Mouse (Mus musculus): Measurements from ENCODE around the gene Prelp. TPM values are rescaled to one million over a fixed set of nuclear protein-coding genes. Genes with fewer than 3 reads are reported as not detected.
"Not testable (repeated sequence)": the region's sequence is repeated elsewhere in the genome, so short reads cannot be mapped to it uniquely, and the experiment has no call there.

Gene Prelp
- 2.0 and 3.2 TPM in 2 replicates for polyA plus RNA-seq (2016; fragmentation: Nextera tagmentation; extraction: Ambion mirVana)

- Histone ChIP-seq H3K9ac (replicated peaks) (no peak within 1 kb of the TSS), H3K4me2 (peak within 1 kb of the TSS; percentile 35), H3K36me3 (no peaks in the 10 kb centered on the region), H3K9me3 (no peaks in the 10 kb centered on the region), H3K27me3 (no peaks in the 10 kb centered on the region; the same call in 1 of the 2 replicates), H3K4me1 (replicated peaks) (peaks cover 44% of the 10 kb centered on the region), H3K4me3 (replicated peaks) (no peak within 1 kb of the TSS), H3K27ac (peak within 1 kb of the TSS; percentile 77)
- peak; percentile 40; the same call in 1 of the 2 replicates for ATAC-seq (ENCODE audit: insufficient number of reproducible peaks, insufficient read depth, low FRiP score, low TSS enrichment, low read depth)
- WGBS = 17% methylated on average over 8 of the region's 8 CpGs
Measured at GRCm38 (mm10) chr1:133921304-133921751, at the start of gene Prelp. Prelp (minus strand) TSS chr1:133921414.

GRCm38 (mm10) chr1:133969427-133969826 is 48.2 kb upstream of the Prelp start:
- no peak overlapping the region for H3K27ac ChIP-seq
- H3K4me2 ChIP-seq = no peak overlapping the region
- H3K27me3 ChIP-seq = peaks cover 3% of the 10 kb centered on the region; the same call in 1 of the 2 replicates
- no peak overlapping the region for H3K4me3 ChIP-seq (replicated peaks)
- ATAC-seq (ENCODE audit: insufficient number of reproducible peaks, insufficient read depth, low FRiP score, low TSS enrichment, low read depth) = no peak
- no peaks in the 10 kb centered on the region for H3K36me3 ChIP-seq
- peaks cover 32% of the 10 kb centered on the region for H3K4me1 ChIP-seq (replicated peaks)
- no peaks in the 10 kb centered on the region for H3K9me3 ChIP-seq
- 89% methylated on average over 8 of the region's 8 CpGs for WGBS
- H3K9ac ChIP-seq (replicated peaks) = no peak overlapping the region

GRCm38 (mm10) chr1:133968788-133969325 is 47.6 kb upstream of the Prelp start:
- H3K4me1 ChIP-seq (replicated peaks) = peaks cover 32% of the 10 kb centered on the region
- no peak for ATAC-seq (ENCODE audit: insufficient number of reproducible peaks, insufficient read depth, low FRiP score, low TSS enrichment, low read depth)

GRCm38 (mm10) chr1:133967481-133968017 is 46.3 kb upstream of the Prelp start:
- no peaks in the 10 kb centered on the region for H3K9me3 ChIP-seq
- H3K27ac ChIP-seq = no peak overlapping the region
- 74% methylated on average over 7 of the region's 7 CpGs for WGBS
- H3K4me2 ChIP-seq = no peak overlapping the region
- no peak for ATAC-seq (ENCODE audit: insufficient number of reproducible peaks, insufficient read depth, low FRiP score, low TSS enrichment, low read depth)
- H3K4me3 ChIP-seq (replicated peaks) = no peak overlapping the region
- H3K4me1 ChIP-seq (replicated peaks) = peaks cover 32% of the 10 kb centered on the region
- no peaks in the 10 kb centered on the region for H3K36me3 ChIP-seq
- peaks cover 3% of the 10 kb centered on the region; the same call in 1 of the 2 replicates for H3K27me3 ChIP-seq
- H3K9ac ChIP-seq (replicated peaks) = no peak overlapping the region

More at GRCm38 (mm10) chr1:133968788-133969325, 47.6 kb upstream of the Prelp start:
- Histone ChIP-seq H3K9ac (replicated peaks) (no peak overlapping the region), H3K9me3 (no peaks in the 10 kb centered on the region), H3K4me3 (replicated peaks) (no peak overlapping the region), H3K4me2 (no peak overlapping the region), H3K27ac (no peak overlapping the region), H3K27me3 (peaks cover 3% of the 10 kb centered on the region; the same call in 1 of the 2 replicates), H3K36me3 (no peaks in the 10 kb centered on the region)
- 62% methylated on average over 4 of the region's 4 CpGs for WGBS

- Histone ChIP-seq H3K36me3 (no peaks in the 10 kb centered on the region), H3K9ac (replicated peaks) (no peak overlapping the region), H3K27ac (peak overlapping the region; percentile 79; the same call in 1 of the 2 replicates), H3K9me3 (no peaks in the 10 kb centered on the region), H3K4me3 (replicated peaks) (no peak overlapping the region), H3K27me3 (peaks cover 7% of the 10 kb centered on the region), H3K4me1 (replicated peaks) (peaks cover 40% of the 10 kb centered on the region), H3K4me2 (no peak overlapping the region)
- ATAC-seq (ENCODE audit: insufficient number of reproducible peaks, insufficient read depth, low FRiP score, low TSS enrichment, low read depth) = no peak
- 68% methylated on average over 2 of the region's 2 CpGs for WGBS
Measured at GRCm38 (mm10) chr1:133966044-133966443, 44.8 kb upstream of the Prelp start.

- peaks cover 40% of the 10 kb centered on the region for H3K4me1 ChIP-seq (replicated peaks)
- H3K4me3 ChIP-seq (replicated peaks) = no peak overlapping the region
- H3K9ac ChIP-seq (replicated peaks) = no peak overlapping the region
- H3K36me3 ChIP-seq = no peaks in the 10 kb centered on the region
- ATAC-seq (ENCODE audit: insufficient number of reproducible peaks, insufficient read depth, low FRiP score, low TSS enrichment, low read depth) = no peak
- WGBS = 6% methylated on average over 5 of the region's 5 CpGs
- H3K27me3 ChIP-seq = peaks cover 7% of the 10 kb centered on the region
- H3K4me2 ChIP-seq = no peak overlapping the region
- H3K27ac ChIP-seq = peak overlapping the region; percentile 79
- no peaks in the 10 kb centered on the region for H3K9me3 ChIP-seq
Measured at GRCm38 (mm10) chr1:133965298-133965697, 44.1 kb upstream of the Prelp start.

GRCm38 (mm10) chr1:133964742-133965141 is 43.5 kb upstream of the Prelp start:
- 51% methylated on average over 5 of the region's 5 CpGs for WGBS
- Histone ChIP-seq H3K4me2 (no peak overlapping the region), H3K4me3 (replicated peaks) (no peak overlapping the region), H3K4me1 (replicated peaks) (peaks cover 40% of the 10 kb centered on the region), H3K9ac (replicated peaks) (no peak overlapping the region), H3K27me3 (peaks cover 7% of the 10 kb centered on the region), H3K27ac (peak overlapping the region; percentile 79), H3K9me3 (no peaks in the 10 kb centered on the region), H3K36me3 (no peaks in the 10 kb centered on the region)
- ATAC-seq (ENCODE audit: insufficient number of reproducible peaks, insufficient read depth, low FRiP score, low TSS enrichment, low read depth) = no peak

- H3K27me3 ChIP-seq; H3K36me3 ChIP-seq; H3K9me3 ChIP-seq; ATAC-seq (ENCODE audit: insufficient number of reproducible peaks, insufficient read depth, low FRiP score, low TSS enrichment, low read depth); H3K4me3 ChIP-seq (replicated peaks); H3K4me2 ChIP-seq; H3K27ac ChIP-seq; H3K9ac ChIP-seq (replicated peaks): not testable (repeated sequence)
- WGBS = 86% methylated on average over 1 of the region's 1 CpGs
- peaks cover 34% of the 10 kb centered on the region for H3K4me1 ChIP-seq (replicated peaks)
Measured at GRCm38 (mm10) chr1:133963578-133963977, 42.4 kb upstream of the Prelp start.

GRCm38 (mm10) chr1:133963128-133963527 is 41.9 kb upstream of the Prelp start:
- H3K9me3 ChIP-seq; H3K27me3 ChIP-seq; ATAC-seq (ENCODE audit: insufficient number of reproducible peaks, insufficient read depth, low FRiP score, low TSS enrichment, low read depth); H3K36me3 ChIP-seq; H3K4me2 ChIP-seq; H3K9ac ChIP-seq (replicated peaks); H3K27ac ChIP-seq; H3K4me3 ChIP-seq (replicated peaks): not testable (repeated sequence)
- H3K4me1 ChIP-seq (replicated peaks) = peaks cover 32% of the 10 kb centered on the region
- WGBS = 91% methylated on average over 3 of the region's 3 CpGs

- no peak overlapping the region for H3K4me2 ChIP-seq
Measured at GRCm38 (mm10) chr1:133961281-133962134, 40.3 kb upstream of the Prelp start.

GRCm38 (mm10) chr1:133959521-133959920 is 38.3 kb upstream of the Prelp start:
- Histone ChIP-seq H3K9me3 (no peaks in the 10 kb centered on the region), H3K36me3 (no peaks in the 10 kb centered on the region), H3K4me3 (replicated peaks) (no peak overlapping the region), H3K27me3 (peaks cover 5% of the 10 kb centered on the region; the same call in 1 of the 2 replicates), H3K9ac (replicated peaks) (no peak overlapping the region), H3K27ac (no peak overlapping the region), H3K4me2 (no peak overlapping the region), H3K4me1 (replicated peaks) (peaks cover 11% of the 10 kb centered on the region)
- 68% methylated on average over 5 of the region's 5 CpGs for WGBS
- no peak for ATAC-seq (ENCODE audit: insufficient number of reproducible peaks, insufficient read depth, low FRiP score, low TSS enrichment, low read depth)

More at GRCm38 (mm10) chr1:133961281-133962134, 40.3 kb upstream of the Prelp start:
- H3K4me3 ChIP-seq (replicated peaks) = no peak overlapping the region
- H3K9me3 ChIP-seq = no peaks in the 10 kb centered on the region
- H3K4me1 ChIP-seq (replicated peaks) = peaks cover 28% of the 10 kb centered on the region
- no peaks in the 10 kb centered on the region for H3K36me3 ChIP-seq
- H3K27me3 ChIP-seq = peaks cover 5% of the 10 kb centered on the region; the same call in 1 of the 2 replicates
- H3K9ac ChIP-seq (replicated peaks) = no peak overlapping the region
- peak; percentile 58 for ATAC-seq (ENCODE audit: insufficient number of reproducible peaks, insufficient read depth, low FRiP score, low TSS enrichment, low read depth)
- 26% methylated on average over 18 of the region's 18 CpGs for WGBS
- no peak overlapping the region for H3K27ac ChIP-seq

All from limb, embryonic 12.5 days (tissue).